Comparison of ENCODE assay signal across 8 mouse cellular contexts in genomic region chr2:70259357-70260000, GRCm38 (mm10).
A peak's percentile ranks its signal among the peaks of the same experiment; 100 is the strongest.
DNase-seq lines count a peak whose midpoint lies in the region; ATAC-seq and TF ChIP-seq lines count a peak whose summit lies in the region.

No protein-coding gene starts in this region.

- 17% methylated on average over 8 of the region's 8 CpGs for WGBS in kidney, embryonic 15.5 days
- 13% methylated on average over 8 of the region's 8 CpGs for WGBS in stomach, postnatal 0 days

- peak; percentile 73 for TF ChIP-seq CTCF in stomach, postnatal 0 days (IDR thresholded peaks at IDR 0.05; ENCODE audit: low read depth)

- no peaks in the 10 kb centered on the region for H3K36me3 ChIP-seq in kidney, embryonic 15.5 days
- no peaks in the 10 kb centered on the region for H3K36me3 ChIP-seq in stomach, postnatal 0 days (ENCODE audit: control insufficient read depth, insufficient read depth, low read length)

- no peak for ATAC-seq in kidney, embryonic 15.5 days (replicated peaks; ENCODE audit: low FRiP score)
- ATAC-seq in stomach, postnatal 0 days (ENCODE audit: low FRiP score, low TSS enrichment) = no peak

- H3K27me3 ChIP-seq in kidney, embryonic 15.5 days = 0 out of 2 replicates have a peak, but pooled peaks cover 7% of the 10 kb centered on the region
- no peaks in the 10 kb centered on the region for H3K27me3 ChIP-seq in stomach, postnatal 0 days (ENCODE audit: control insufficient read depth, insufficient read depth, low read length)

- H3K9me3 ChIP-seq in kidney, embryonic 15.5 days (replicated peaks) = no peaks in the 10 kb centered on the region
- no peaks in the 10 kb centered on the region for H3K9me3 ChIP-seq in stomach, postnatal 0 days (ENCODE audit: control insufficient read depth, low read length)

- no peak overlapping the region for H3K9ac ChIP-seq in kidney, embryonic 15.5 days
- H3K9ac ChIP-seq in stomach, postnatal 0 days (ENCODE audit: low read length) = no peak overlapping the region

- H3K27ac ChIP-seq in kidney, embryonic 15.5 days = no peak overlapping the region
- H3K27ac ChIP-seq in stomach, postnatal 0 days (replicated peaks) = no peak overlapping the region

- no peak overlapping the region for H3K4me3 ChIP-seq in kidney, embryonic 15.5 days (replicated peaks)
- H3K4me3 ChIP-seq in stomach, postnatal 0 days (ENCODE audit: low read depth, low read length) = no peak overlapping the region

- TF ChIP-seq EP300 in stomach, postnatal 0 days (optimal IDR thresholded peaks at IDR 0.05) = no peak

- peak; percentile 46 for DNase-seq in kidney, adult 9 months
- DNase-seq in ES-CJ7 (ENCODE audit: low read depth, low spot score) = peak; percentile 36
- DNase-seq in embryo, embryonic 10 days (ENCODE audit: low spot score) = peak; percentile 65
- peak; percentile 33 to 54 for DNase-seq in left cerebral cortex, postnatal 25 days (ENCODE audit: low spot score in 2 of 2)
- DNase-seq in stomach, postnatal 0 days (ENCODE audit: low spot score) = no peak
- no peak for DNase-seq in ovary, postnatal 14 days (ENCODE audit: low spot score)
- DNase-seq in thymus, postnatal 4 days = no peak

- H3K4me1 ChIP-seq in kidney, embryonic 15.5 days = peaks cover 11% of the 10 kb centered on the region
- H3K4me1 ChIP-seq in stomach, postnatal 0 days (replicated peaks; ENCODE audit: control insufficient read depth, insufficient read depth) = no peaks in the 10 kb centered on the region

- no peak overlapping the region for H3K4me2 ChIP-seq in kidney, embryonic 15.5 days
- no peak overlapping the region for H3K4me2 ChIP-seq in stomach, postnatal 0 days (replicated peaks; ENCODE audit: low read depth)

- intact Hi-C loops in left cerebral cortex, postnatal 25 days (cut with DNase I) = no loop called here

Comparison
In these comparisons a context has a peak if more than half of its experiments do, and no peak if none do; other contexts are left out.
1. DNase-seq: peak in kidney, adult 9 months (single experiment), ES-CJ7 (single experiment), embryo, embryonic 10 days (single experiment) and left cerebral cortex, postnatal 25 days (2 of 2); none in stomach, postnatal 0 days (single experiment), ovary, postnatal 14 days (single experiment) and thymus, postnatal 4 days (single experiment).